Mouse (Mus musculus) hindbrain, embryonic 11.5 days (tissue): ENCODE measurements at regions not wholly inside any gene's neighbourhood (a gene's known extent, or its start where the extent isn't known, plus 50 kb on each side); places are given as distances from the start of the nearest gene placed in this dataset.

Source experiments
- ATAC-seq: fragments of 200-750 bp; cut with Nextera tagmentation; 2 replicates; pipeline ENCODE4 v1.8.0; 2017; ENCODE audit warnings: mild to moderate bottlenecking, moderate TSS enrichment, moderate library complexity; ENCODE audit not compliant: low FRiP score
- DNase-seq: peaks from one replicate; pipeline ENCODE4 v3.0.0-alpha.2; 2015; ENCODE audit warnings: low spot score
- H3K27ac ChIP-seq: fragments of 300-500 bp; sonication (generic); 2 replicates; pipeline ENCODE4 v1.5.1; 2014; ENCODE audit warnings: mild to moderate bottlenecking, low read depth, low read length
- H3K27me3 ChIP-seq: fragments of 300-500 bp; sonication (generic); 2 replicates; pipeline ENCODE4 v1.6.1; 2014; ENCODE audit warnings: mild to moderate bottlenecking, low read length, moderate library complexity, mixed read lengths; ENCODE audit not compliant: control insufficient read depth, insufficient read depth
- H3K36me3 ChIP-seq: fragments of 300-500 bp; sonication (generic); 2 replicates; pipeline ENCODE4 v1.6.1; 2014; ENCODE audit warnings: mild to moderate bottlenecking, low read length, moderate library complexity, mixed read lengths; ENCODE audit not compliant: control insufficient read depth, insufficient read depth
- H3K4me1 ChIP-seq: fragments of 300-500 bp; sonication (generic); replicated peaks from 2 replicates; pipeline ENCODE4 v1.6.1; 2014; ENCODE audit warnings: low read length, mixed read lengths; ENCODE audit not compliant: control insufficient read depth, insufficient read depth
- H3K4me2 ChIP-seq: fragments of 300-500 bp; sonication (generic); replicated peaks from 2 replicates; pipeline ENCODE4 v1.6.1; 2014; ENCODE audit warnings: mild to moderate bottlenecking, low read depth, low read length
- H3K4me3 ChIP-seq: fragments of 300-500 bp; sonication (generic); 2 replicates; pipeline ENCODE4 v1.5.1; 2014; ENCODE audit warnings: low read depth, low read length
- H3K9ac ChIP-seq: fragments of 300-500 bp; sonication (generic); 2 replicates; pipeline ENCODE4 v1.6.1; 2014; ENCODE audit warnings: low read depth, low read length
- H3K9me3 ChIP-seq: fragments of 300-500 bp; sonication (generic); 2 replicates; pipeline ENCODE4 v1.6.1; 2016; ENCODE audit warnings: low read length; ENCODE audit not compliant: control insufficient read depth
- WGBS: fragments of 180-500 bp; shearing (Covaris S2); extraction: QIAGEN DNeasy Blood & Tissue Kit; methylation state at CpG from one replicate; pipeline ENCODE4 v1.1.7; 2014; 5-methylcytosine and 5-hydroxymethylcytosine counted together

DNA sequence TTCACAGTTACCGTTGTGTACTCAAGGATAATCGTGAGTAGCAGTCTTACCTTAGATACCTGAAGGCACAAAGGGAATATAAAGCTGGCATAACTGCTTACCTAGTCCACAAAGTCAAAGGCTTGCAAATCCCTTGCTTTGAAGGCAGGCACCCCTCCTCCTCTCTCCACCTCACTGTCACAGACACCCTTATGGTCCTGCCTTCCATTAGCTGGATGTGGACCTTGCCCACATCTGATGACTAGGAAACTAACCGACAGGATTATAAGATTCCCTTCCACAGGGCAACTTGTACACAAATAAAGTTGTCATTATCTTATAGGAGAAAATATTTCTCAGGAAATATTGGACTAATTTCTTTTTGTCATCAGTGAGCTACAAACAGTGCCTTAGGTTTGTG lies 114.4 kb upstream of the Atp2b1 start:
- Histone ChIP-seq H3K9me3 (no peaks in the 10 kb centered on the region), H3K36me3 (no peaks in the 10 kb centered on the region), H3K4me3 (no peak overlapping the region), H3K27me3 (no peaks in the 10 kb centered on the region), H3K4me2 (no peak overlapping the region), H3K4me1 (no peaks in the 10 kb centered on the region), H3K27ac (no peak overlapping the region), H3K9ac (no peak overlapping the region)
- ATAC-seq (no peak), DNase-seq (no peak)
- WGBS, result 90% methylated on average over 3 of the region's 3 CpGs

- no peak overlapping the region for H3K4me3 ChIP-seq
- H3K27ac ChIP-seq, result no peak overlapping the region
- peak; percentile 8 for DNase-seq
- H3K9ac ChIP-seq, result no peak overlapping the region
- no peaks in the 10 kb centered on the region for H3K4me1 ChIP-seq
- WGBS, result 30% methylated on average over 8 of the region's 8 CpGs
- no peaks in the 10 kb centered on the region for H3K9me3 ChIP-seq
- H3K4me2 ChIP-seq, result no peak overlapping the region
- no peaks in the 10 kb centered on the region for H3K36me3 ChIP-seq
- H3K27me3 ChIP-seq, result no peaks in the 10 kb centered on the region
- ATAC-seq, result 0 out of 2 replicates have a peak, but pooled peaks have one; percentile 35
Observed at GRCm38 (mm10) chr10:98800949-98801348, 113.3 kb upstream of the Atp2b1 start.

- H3K27ac ChIP-seq, result no peak overlapping the region
- no peak overlapping the region for H3K4me2 ChIP-seq
- no peaks in the 10 kb centered on the region for H3K27me3 ChIP-seq
- no peaks in the 10 kb centered on the region for H3K9me3 ChIP-seq
- 88% methylated on average over 1 of the region's 1 CpGs for WGBS
- DNase-seq (no peak), ATAC-seq (no peak)
- H3K4me3 ChIP-seq, result no peak overlapping the region
- H3K4me1 ChIP-seq, result no peaks in the 10 kb centered on the region
- no peaks in the 10 kb centered on the region for H3K36me3 ChIP-seq
- no peak overlapping the region for H3K9ac ChIP-seq
Observed at GRCm38 (mm10) chr10:98805013-98805412, 109.2 kb upstream of the Atp2b1 start.

GRCm38 (mm10) chr10:98806798-98807535 lies 107.2 kb upstream of the Atp2b1 start:
- peak; percentile 18 for DNase-seq
- Histone ChIP-seq H3K9me3 (no peaks in the 10 kb centered on the region), H3K4me2 (no peak overlapping the region), H3K4me1 (no peaks in the 10 kb centered on the region), H3K27me3 (no peaks in the 10 kb centered on the region), H3K36me3 (no peaks in the 10 kb centered on the region), H3K9ac (no peak overlapping the region), H3K4me3 (no peak overlapping the region), H3K27ac (no peak overlapping the region)
- 71% methylated on average over 19 of the region's 19 CpGs for WGBS
- ATAC-seq, result no peak

- WGBS, result 56% methylated on average over 4 of the region's 4 CpGs
- Histone ChIP-seq H3K36me3 (no peaks in the 10 kb centered on the region), H3K4me3 (no peak overlapping the region), H3K4me1 (no peaks in the 10 kb centered on the region), H3K4me2 (no peak overlapping the region), H3K27ac (no peak overlapping the region), H3K9me3 (no peaks in the 10 kb centered on the region), H3K27me3 (no peaks in the 10 kb centered on the region), H3K9ac (no peak overlapping the region)
- ATAC-seq, result no peak
- no peak for DNase-seq
Observed at GRCm38 (mm10) chr10:98808644-98809043, 105.6 kb upstream of the Atp2b1 start.

- H3K4me1 ChIP-seq, result no peaks in the 10 kb centered on the region
- no peaks in the 10 kb centered on the region for H3K27me3 ChIP-seq
- WGBS, result 92% methylated on average over 5 of the region's 5 CpGs
- no peak overlapping the region for H3K4me3 ChIP-seq
- ATAC-seq, result no peak
- no peak for DNase-seq
- H3K9me3 ChIP-seq, result no peaks in the 10 kb centered on the region
- no peak overlapping the region for H3K27ac ChIP-seq
- no peak overlapping the region for H3K9ac ChIP-seq
- no peak overlapping the region for H3K4me2 ChIP-seq
- no peaks in the 10 kb centered on the region for H3K36me3 ChIP-seq
Observed at GRCm38 (mm10) chr10:98829051-98829450, 85.2 kb upstream of the Atp2b1 start.

GRCm38 (mm10) chr10:98831488-98831887 lies 82.7 kb upstream of the Atp2b1 start:
- no peaks in the 10 kb centered on the region for H3K9me3 ChIP-seq
- H3K9ac ChIP-seq, result no peak overlapping the region
- H3K27ac ChIP-seq, result no peak overlapping the region
- ATAC-seq, result no peak
- no peak overlapping the region for H3K4me2 ChIP-seq
- no peak overlapping the region for H3K4me3 ChIP-seq
- H3K27me3 ChIP-seq, result no peaks in the 10 kb centered on the region
- no peaks in the 10 kb centered on the region for H3K36me3 ChIP-seq
- 70% methylated on average over 7 of the region's 7 CpGs for WGBS
- no peaks in the 10 kb centered on the region for H3K4me1 ChIP-seq
- no peak for DNase-seq

DNA sequence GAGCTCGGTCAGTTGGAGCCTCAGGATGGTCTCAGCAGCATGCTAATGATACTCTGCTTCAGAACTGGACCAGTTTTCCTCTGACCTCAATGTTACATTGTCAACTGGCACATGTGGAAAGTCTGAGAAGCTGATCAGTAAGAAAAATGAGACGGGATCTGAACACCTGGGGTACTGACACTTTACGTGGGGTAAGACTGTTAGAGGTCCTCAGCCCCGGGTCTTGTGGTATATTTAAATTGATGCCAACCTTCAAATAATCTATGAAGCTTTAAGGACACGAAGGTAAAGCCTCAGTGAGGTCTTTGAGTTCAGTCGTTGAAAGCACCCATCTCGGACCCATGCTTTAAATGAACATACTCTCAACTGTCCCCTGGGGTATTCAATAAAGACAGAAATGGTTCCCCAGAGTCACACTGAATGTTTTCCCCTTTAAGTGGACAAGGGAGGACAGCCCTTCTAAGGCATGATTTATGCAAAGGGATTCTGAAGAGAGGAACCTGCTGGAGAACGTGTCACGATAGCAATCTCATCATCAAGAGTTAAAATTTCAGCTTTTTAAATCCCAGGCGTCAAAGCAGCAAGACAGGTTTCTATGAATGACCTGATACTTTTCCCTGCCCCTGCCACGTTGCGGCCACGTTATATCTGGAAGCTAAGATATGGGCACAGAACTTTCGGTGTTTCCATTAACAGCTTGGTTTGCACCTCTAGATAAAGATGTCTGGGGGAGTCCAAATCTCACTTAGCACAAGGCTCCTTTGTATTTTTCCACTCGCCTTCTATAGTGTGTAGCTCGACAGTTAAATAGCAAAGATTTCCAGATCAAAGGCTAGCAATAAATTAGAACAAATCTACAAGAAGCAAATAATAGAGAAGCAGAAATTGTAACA lies 76.7 kb upstream of the Atp2b1 start:
- H3K27me3 ChIP-seq, result no peaks in the 10 kb centered on the region
- H3K4me2 ChIP-seq, result no peak overlapping the region
- no peak overlapping the region for H3K4me3 ChIP-seq
- H3K4me1 ChIP-seq, result no peaks in the 10 kb centered on the region
- no peak overlapping the region for H3K27ac ChIP-seq
- 86% methylated on average over 16 of the region's 16 CpGs for WGBS
- H3K9me3 ChIP-seq, result no peaks in the 10 kb centered on the region
- no peak for DNase-seq
- no peak overlapping the region for H3K9ac ChIP-seq
- no peaks in the 10 kb centered on the region for H3K36me3 ChIP-seq
- no peak for ATAC-seq
